Mouse (Mus musculus): ENCODE measurements around the gene Prox2.

The Prox2 gene

GRCm38 (mm10) chr12:85091190-85091589 is 19.4 kb downstream of the Prox2 start:
- no peak for DNase-seq

- DNase-seq: no peak
Observed at GRCm38 (mm10) chr12:85087845-85088244, 22.7 kb downstream of the Prox2 start.

- no peak for DNase-seq
Observed at GRCm38 (mm10) chr12:85084941-85085340, 25.6 kb downstream of the Prox2 start.

GRCm38 (mm10) chr12:85084257-85084656 is 26.3 kb downstream of the Prox2 start:
- no peak for DNase-seq

GRCm38 (mm10) chr12:85077100-85077499 is 33.5 kb downstream of the Prox2 start:
- DNase-seq: no peak

GRCm38 (mm10) chr12:85071043-85071442 is 39.5 kb downstream of the Prox2 start:
- DNase-seq: no peak

GRCm38 (mm10) chr12:85051218-85051617 is 59.3 kb downstream of the Prox2 start:
- no peak for DNase-seq
